ENCODE assay signal across 20 mouse cellular contexts in the genomic region with DNA sequence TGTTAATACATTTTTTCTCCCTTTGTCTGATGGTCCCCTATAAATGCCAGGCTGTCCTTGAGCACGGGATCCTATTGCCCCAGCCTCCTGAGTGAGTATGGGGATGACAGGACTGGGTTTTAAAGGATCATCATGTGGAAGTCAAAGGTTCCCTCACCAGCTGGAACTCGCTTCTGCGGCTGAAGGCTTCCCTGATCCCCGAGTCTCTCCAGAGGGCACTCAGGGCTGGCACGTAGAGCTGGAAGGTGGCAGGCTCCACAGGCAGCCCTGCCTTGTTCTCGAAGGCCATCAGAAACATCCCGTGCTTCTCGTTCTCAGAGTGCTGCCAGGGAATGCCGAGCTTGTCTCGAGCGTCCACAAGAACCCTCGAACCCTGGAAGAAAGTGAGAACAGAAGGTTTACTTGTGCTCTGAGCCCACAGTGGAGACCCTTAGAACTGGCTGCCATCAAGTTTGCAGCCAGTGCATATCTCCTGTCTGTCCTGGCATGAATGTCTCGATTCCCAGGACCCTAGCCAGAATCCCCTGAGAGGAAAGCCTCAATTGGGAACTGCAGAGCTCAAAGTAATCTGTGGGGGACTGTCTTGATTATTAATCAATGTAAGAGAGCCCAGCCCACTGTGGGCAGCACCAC. TPM values are rescaled to one million over a fixed set of nuclear protein-coding genes. Genes with fewer than 3 reads are reported as not detected.
DNase-seq lines count a peak whose midpoint lies in the region; ATAC-seq and TF ChIP-seq lines count a peak whose summit lies in the region.
"Had no signal": no experiment of that assay in that cellular context is flagged by ENCODE, and none has a peak within 500 bp of the region (broad histone marks: within the 10 kb centered on the region; RNA-seq: fewer than 3 reads in every experiment).

No protein-coding gene starts in this region.

- H3K36me3 ChIP-seq in heart, embryonic 15.5 days = peaks cover 25% of the 10 kb centered on the region
- H3K36me3 ChIP-seq in heart, embryonic 12.5 days = peaks cover 45% of the 10 kb centered on the region
- peaks cover 59% of the 10 kb centered on the region for H3K36me3 ChIP-seq in limb, embryonic 13.5 days

- no peak for ATAC-seq in heart, embryonic 15.5 days (replicated peaks; ENCODE audit: insufficient number of reproducible peaks, insufficient read depth, low FRiP score, low read depth)
- ATAC-seq in heart, embryonic 12.5 days (ENCODE audit: insufficient number of reproducible peaks, low FRiP score) = no peak
- ATAC-seq in limb, embryonic 13.5 days (ENCODE audit: low FRiP score, low read depth) = no peak
- ATAC-seq: intestine, postnatal 0 days had no signal

- no peak overlapping the region for H3K9ac ChIP-seq in heart, embryonic 15.5 days
- no peak overlapping the region for H3K9ac ChIP-seq in heart, embryonic 12.5 days
- 0 out of 2 replicates have a peak overlapping the region, but pooled peaks have one; percentile 9 for H3K9ac ChIP-seq in limb, embryonic 13.5 days
- H3K9ac ChIP-seq: embryonic facial prominence, embryonic 15.5 days; liver, embryonic 14.5 days; neural tube, embryonic 12.5 days had no signal

- H3K4me3 ChIP-seq in heart, embryonic 15.5 days = no peak overlapping the region
- H3K4me3 ChIP-seq in heart, embryonic 12.5 days = no peak overlapping the region
- no peak overlapping the region for H3K4me3 ChIP-seq in layer of hippocampus, adult 2 months
- H3K4me3 ChIP-seq in limb, embryonic 13.5 days = no peak overlapping the region
- H3K4me3 ChIP-seq: embryonic facial prominence, embryonic 15.5 days; forebrain, embryonic 10.5 days; left cerebral cortex, adult 2 months; neural tube, embryonic 12.5 days had no signal

- TF ChIP-seq CTCF in layer of hippocampus, adult 2 months (conservative IDR thresholded peaks at IDR 0.05) = no peak

- peak; percentile 40 for DNase-seq in adrenal gland, postnatal 14 days
- no peak for DNase-seq in adrenal gland, postnatal 25 days
- DNase-seq in layer of hippocampus, adult 2 months (ENCODE audit: low spot score in 2 of 2) = no peak
- no peak for DNase-seq in layer of hippocampus, postnatal 10 days (ENCODE audit: low spot score in 2 of 2)
- no peak for DNase-seq in B cell, adult 2 months
- DNase-seq: cerebellum, adult 9-11 months; gastrocnemius, postnatal 25 days; kidney, postnatal 10 days; lung, postnatal 14 days; right cerebral cortex, postnatal 14 days; thymus, postnatal 25 days had no signal

- H3K9me3 ChIP-seq in heart, embryonic 15.5 days (replicated peaks) = no peaks in the 10 kb centered on the region
- 0 out of 2 replicates have a peak, but pooled peaks cover 6% of the 10 kb centered on the region for H3K9me3 ChIP-seq in heart, embryonic 12.5 days (replicated peaks)
- H3K9me3 ChIP-seq in limb, embryonic 13.5 days = no peaks in the 10 kb centered on the region; the same call in 1 of the 2 replicates
- H3K9me3 ChIP-seq: embryonic facial prominence, embryonic 15.5 days; forebrain, embryonic 10.5 days; neural tube, embryonic 12.5 days had no signal

- H3K4me2 ChIP-seq in heart, embryonic 15.5 days = no peak overlapping the region
- no peak overlapping the region for H3K4me2 ChIP-seq in heart, embryonic 12.5 days
- H3K4me2 ChIP-seq in limb, embryonic 13.5 days (replicated peaks) = no peak overlapping the region
- H3K4me2 ChIP-seq: embryonic facial prominence, embryonic 15.5 days; neural tube, embryonic 12.5 days had no signal

- H3K27ac ChIP-seq in heart, embryonic 15.5 days = peak overlapping the region; percentile 18; the same call in 1 of the 2 replicates
- no peak overlapping the region for H3K27ac ChIP-seq in heart, embryonic 12.5 days (ENCODE audit: poor library complexity, severe bottlenecking)
- peak overlapping the region; percentile 49; the same call in 1 of the 2 replicates for H3K27ac ChIP-seq in layer of hippocampus, adult 2 months
- H3K27ac ChIP-seq in limb, embryonic 13.5 days = no peak overlapping the region
- H3K27ac ChIP-seq: embryonic facial prominence, embryonic 15.5 days; forebrain, embryonic 10.5 days; left cerebral cortex, adult 2 months; liver, embryonic 14.5 days; neural tube, embryonic 12.5 days had no signal

- H3K4me1 ChIP-seq in heart, embryonic 15.5 days (replicated peaks) = peaks cover 52% of the 10 kb centered on the region
- H3K4me1 ChIP-seq in heart, embryonic 12.5 days (replicated peaks) = peaks cover 50% of the 10 kb centered on the region
- H3K4me1 ChIP-seq in limb, embryonic 13.5 days = peaks cover 15% of the 10 kb centered on the region

- no peaks in the 10 kb centered on the region for H3K27me3 ChIP-seq in heart, embryonic 15.5 days
- H3K27me3 ChIP-seq in heart, embryonic 12.5 days (replicated peaks) = no peaks in the 10 kb centered on the region
- H3K27me3 ChIP-seq in limb, embryonic 13.5 days = no peaks in the 10 kb centered on the region
- H3K27me3 ChIP-seq: embryonic facial prominence, embryonic 15.5 days; neural tube, embryonic 12.5 days had no signal

- WGBS in heart, embryonic 15.5 days = 79% methylated on average over 13 of the region's 13 CpGs
- whole genome bisulfite sequencing in heart, embryonic 12.5 days = 84% methylated on average over 13 of the region's 13 CpGs
- 84% methylated on average over 13 of the region's 13 CpGs for WGBS in limb, embryonic 13.5 days

RNA-seq across cellular contexts. Expression of a gene that starts 44.9 kb away (rescaled TPM):
- total RNA-seq in adrenal gland, postnatal 14 days (2021) = 114 and 117 TPM in 2 replicates
- 129 and 166 TPM in 2 replicates for total RNA-seq in adrenal gland, postnatal 25 days (2021)
- polyA plus RNA-seq in heart, embryonic 15.5 days (2015; fragmentation: Nextera tagmentation; extraction: Ambion mirVana) = 37.9 and 53.4 TPM in 2 replicates
- 48.5 and 50.6 TPM in 2 replicates for polyA plus RNA-seq in heart, embryonic 12.5 days (2016; fragmentation: Nextera tagmentation; extraction: Ambion mirVana)
- total RNA-seq in layer of hippocampus, adult 2 months (2021) = 10 to 100 TPM; 78.3 to 80.5 TPM
- 10 to 100 TPM; 84.6 to 85.9 TPM for total RNA-seq in layer of hippocampus, postnatal 10 days (2021)
- polyA plus RNA-seq in limb, embryonic 13.5 days (2015; fragmentation: Nextera tagmentation; extraction: Ambion mirVana) = 12.0 and 13.8 TPM in 2 replicates

Comparison
In these comparisons a context has a peak if more than half of its experiments do, and no peak if none do; other contexts are left out.
1. H3K27ac ChIP-seq: peak in heart, embryonic 15.5 days (single experiment) and layer of hippocampus, adult 2 months (single experiment); none in heart, embryonic 12.5 days (single experiment) and limb, embryonic 13.5 days (single experiment).